Mouse (Mus musculus): ENCODE results near the gene Nfia.

Gene Nfia

GRCm38 (mm10) chr4:98142879-98143436 lies 370.4 kb downstream of the Nfia start:
- DNase-seq (ENCODE audit: low spot score): no peak

- no peak for DNase-seq (ENCODE audit: low spot score)
Measured at GRCm38 (mm10) chr4:98150576-98150975, 378.0 kb downstream of the Nfia start.

DNA sequence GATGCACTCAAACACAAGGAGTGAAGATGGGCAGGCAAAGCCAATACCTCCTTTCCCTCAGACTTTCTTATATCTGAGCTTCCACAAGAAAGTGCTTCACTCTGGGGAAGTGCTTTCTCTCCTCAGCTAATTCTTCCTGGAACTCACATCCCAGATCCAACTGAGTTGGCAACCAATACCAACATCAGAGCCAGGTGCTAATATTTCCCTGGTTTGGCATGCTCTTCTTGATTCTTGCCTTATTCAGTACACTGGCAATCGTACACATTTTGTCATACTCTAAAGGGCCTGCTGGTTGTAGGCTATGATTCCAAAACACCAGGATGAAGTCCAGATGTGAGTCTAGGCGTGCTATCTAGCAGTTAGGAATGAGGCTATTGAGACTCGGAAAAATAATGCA lies 385.4 kb downstream of the Nfia start:
- DNase-seq (ENCODE audit: low spot score): no peak

DNA sequence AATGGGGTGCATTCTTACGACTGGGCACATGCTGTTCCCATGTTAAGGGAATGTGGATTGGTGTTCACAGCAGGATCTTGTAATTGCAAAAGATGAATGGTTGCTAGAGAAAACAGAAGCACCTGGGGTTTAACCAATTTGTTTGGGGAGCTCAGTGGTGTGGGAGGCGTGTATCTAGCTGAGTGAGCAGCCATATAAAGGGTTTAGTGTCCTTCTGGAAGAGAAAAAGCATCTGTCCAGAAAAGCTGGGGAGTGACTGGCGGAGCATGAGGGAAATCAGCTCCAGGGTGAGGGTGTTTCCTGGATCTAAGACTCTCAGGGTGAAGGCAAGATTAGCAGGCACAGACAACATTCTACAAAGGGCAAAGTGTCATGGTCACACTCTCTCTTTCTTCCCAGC lies 393.8 kb downstream of the Nfia start:
- no peak for DNase-seq (ENCODE audit: low spot score)

Data from embryo, embryonic 10.5 days (tissue).